Mouse (Mus musculus) lung, postnatal 0 days (tissue): ENCODE results near the gene Zmpste24. TPM values are rescaled to one million over a fixed set of nuclear protein-coding genes. Genes with fewer than 3 reads are reported as not detected.

Source experiments
- ATAC-seq: fragments of 200-750 bp; cut with Nextera tagmentation; 2 replicates; pipeline ENCODE4 v1.8.0; 2017; ENCODE audit warnings: moderate library complexity
- DNase-seq: peaks from one replicate; pipeline ENCODE4 v3.0.0-alpha.2; 2016; ENCODE audit warnings: low spot score
- H3K27ac ChIP-seq: fragments of 300-500 bp; sonication (generic); 2 replicates; pipeline ENCODE4 v1.5.1; 2014; ENCODE audit warnings: antibody characterized with exemption, mild to moderate bottlenecking, low read length, mixed read lengths
- H3K27me3 ChIP-seq: fragments of 300-500 bp; sonication (generic); replicated peaks from 2 replicates; pipeline ENCODE4 v1.6.1; 2014; ENCODE audit warnings: low read length, mixed read lengths; ENCODE audit not compliant: insufficient read depth
- H3K36me3 ChIP-seq: fragments of 300-500 bp; sonication (generic); 2 replicates; pipeline ENCODE4 v1.6.1; 2014; ENCODE audit warnings: low read length, mixed read lengths; ENCODE audit not compliant: insufficient read depth
- H3K4me1 ChIP-seq: fragments of 300-500 bp; sonication (generic); 2 replicates; pipeline ENCODE4 v1.6.1; 2014; ENCODE audit warnings: antibody characterized with exemption, low read depth, low read length, mixed read lengths; ENCODE audit not compliant: insufficient read depth
- H3K4me2 ChIP-seq: fragments of 300-500 bp; sonication (generic); replicated peaks from 2 replicates; pipeline ENCODE4 v1.6.1; 2014; ENCODE audit warnings: low read depth, mild to moderate bottlenecking, low read length, moderate library complexity, mixed read lengths
- H3K4me3 ChIP-seq: fragments of 300-500 bp; sonication (generic); 2 replicates; pipeline ENCODE4 v1.5.1; 2014; ENCODE audit warnings: low read depth, low read length
- H3K9ac ChIP-seq: fragments of 300-500 bp; sonication (generic); replicated peaks from 2 replicates; pipeline ENCODE4 v1.6.1; 2014; ENCODE audit warnings: low read depth, mild to moderate bottlenecking
- H3K9me3 ChIP-seq: fragments of 300-500 bp; sonication (generic); 2 replicates; pipeline ENCODE4 v1.6.1; 2016; ENCODE audit warnings: low read length, mixed read lengths
- CTCF ChIP-seq: IDR thresholded peaks from 2 replicates; pipeline ENCODE4 v1.5.1; 2016; ENCODE audit warnings: antibody characterized with exemption, mild to moderate bottlenecking
- EP300 ChIP-seq: IDR thresholded peaks from 2 replicates; pipeline ENCODE4 v1.6.1; 2016; ENCODE audit warnings: antibody characterized with exemption, mild to moderate bottlenecking, control low read depth
- WGBS: fragments of 180-500 bp; shearing (Covaris S2); extraction: QIAGEN DNeasy Blood & Tissue Kit; methylation state at CpG from one replicate; pipeline ENCODE4 v1.1.7; 2014; 5-methylcytosine and 5-hydroxymethylcytosine counted together
- polyA plus RNA-seq: library from polyadenylated mRNA; unstranded; fragments of >200 nt; fragmentation: Nextera tagmentation; extraction: Ambion mirVana; gene quantifications from 2 replicates; pipeline ENCODE4 v1.2.1, GENCODE M21; 2015

The Zmpste24 gene
- polyA plus RNA-seq, 1 experiment from 2014 or later, result 24.8 TPM

DNA sequence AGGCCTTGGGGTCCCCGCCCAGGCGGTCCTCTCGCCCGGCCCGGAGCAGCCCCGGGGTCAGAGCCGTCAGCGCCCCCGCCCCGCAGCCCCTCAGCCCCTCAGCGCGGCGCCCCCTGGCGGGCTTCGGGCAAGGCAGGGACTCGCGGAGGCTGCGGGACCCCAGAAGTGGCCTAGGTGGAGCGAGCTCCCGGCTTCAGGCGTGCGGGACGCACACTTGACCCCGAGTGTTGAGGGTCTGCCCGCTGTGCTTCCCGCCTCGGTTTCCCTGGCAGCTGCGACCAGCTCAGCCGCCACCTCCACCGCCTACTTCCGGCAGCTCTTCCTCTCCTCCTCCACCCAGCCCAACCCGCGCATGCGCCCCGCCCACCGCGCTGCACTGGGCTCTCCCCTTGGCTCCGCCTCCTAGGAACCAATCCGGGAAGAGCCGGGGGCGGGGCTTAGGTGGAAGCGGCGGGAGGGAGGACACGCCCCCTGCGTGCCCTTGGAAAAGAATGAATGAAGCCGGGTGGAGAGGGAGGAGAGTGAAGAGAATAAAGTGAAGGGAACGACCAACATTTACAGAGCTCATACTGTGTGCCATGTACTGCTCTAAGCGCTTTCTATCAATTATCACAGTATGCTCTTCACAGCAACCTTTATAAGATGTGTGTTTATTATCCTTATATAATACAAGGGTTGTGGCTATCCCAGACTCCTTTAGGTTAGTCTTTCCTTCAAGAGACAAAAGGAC lies 80.9 kb downstream of the Zmpste24 start, which contains the start of gene Smap2:
Gene Smap2 (minus strand): TSS at position 320 of the 730 bp plus-strand sequence.
- TF ChIP-seq CTCF, result peak; percentile 75
- TF ChIP-seq EP300, result no peak
- H3K4me2 ChIP-seq, result peak within 1 kb of the TSS; percentile 98
- peak; percentile 100 for DNase-seq
- H3K4me3 ChIP-seq, result peak within 1 kb of the TSS; percentile 95
- 0 out of 2 replicates have a peak, but pooled peaks cover 4% of the 10 kb centered on the region for H3K4me1 ChIP-seq
- no peaks in the 10 kb centered on the region for H3K9me3 ChIP-seq
- H3K36me3 ChIP-seq, result no peaks in the 10 kb centered on the region
- no peaks in the 10 kb centered on the region for H3K27me3 ChIP-seq
- WGBS, result 1% methylated on average over 27 of the region's 48 CpGs
- H3K27ac ChIP-seq, result peak within 1 kb of the TSS; percentile 74
- peak; percentile 98 for ATAC-seq
- peak within 1 kb of the TSS; percentile 78 for H3K9ac ChIP-seq

DNA sequence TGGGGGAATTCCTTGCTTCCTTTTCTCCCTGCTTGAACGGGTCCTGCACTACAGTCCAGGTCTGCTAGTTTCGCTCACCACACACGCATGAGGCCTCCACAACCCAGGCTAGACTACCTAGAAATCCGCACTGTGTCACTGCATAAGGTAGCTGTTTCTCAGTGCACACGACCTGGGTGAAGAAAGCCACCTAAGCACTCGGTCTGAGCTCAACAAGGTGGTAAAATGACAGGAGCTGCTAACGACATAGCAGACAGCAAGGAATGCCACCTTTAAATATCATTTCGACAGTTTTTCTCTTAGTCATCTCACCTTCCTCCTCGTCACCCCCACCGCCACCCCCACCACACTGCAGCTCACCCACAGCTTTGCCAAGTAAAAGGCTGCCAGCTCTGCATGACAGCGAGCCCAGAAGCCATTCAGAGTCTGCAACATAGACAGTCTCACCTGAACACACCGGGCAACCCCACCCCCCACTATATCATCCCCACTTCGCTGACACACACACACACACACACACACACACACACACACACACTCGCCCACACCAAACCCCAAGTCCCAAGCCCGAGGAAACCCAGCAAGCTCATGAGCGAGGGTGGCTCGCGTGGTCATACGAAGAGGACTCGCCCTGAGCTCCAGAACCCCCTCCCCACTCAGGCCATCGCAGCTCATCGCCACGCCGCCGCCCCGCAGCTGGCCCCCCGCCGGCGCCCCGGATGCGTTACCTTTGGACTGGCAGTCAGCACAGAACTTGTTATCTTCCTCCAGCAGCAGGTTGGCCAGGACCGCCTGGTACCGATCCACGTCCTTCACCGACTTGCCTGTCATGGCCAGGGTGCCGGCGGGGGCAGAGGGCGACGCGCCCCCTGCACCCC lies 81.8 kb downstream of the Zmpste24 start:
- Histone ChIP-seq H3K4me2 (peak overlapping the region; percentile 98), H3K27ac (peak overlapping the region; percentile 74), H3K4me3 (peak overlapping the region; percentile 95), H3K27me3 (no peaks in the 10 kb centered on the region), H3K4me1 (0 out of 2 replicates have a peak, but pooled peaks cover 4% of the 10 kb centered on the region), H3K9ac (peak overlapping the region; percentile 78), H3K36me3 (no peaks in the 10 kb centered on the region), H3K9me3 (no peaks in the 10 kb centered on the region)
- 4% methylated on average over 35 of the region's 40 CpGs for WGBS
- DNase-seq (no peak), ATAC-seq (no peak; the same call in 1 of the 2 replicates)
- no peak for TF ChIP-seq CTCF
- TF ChIP-seq EP300, result no peak

DNA sequence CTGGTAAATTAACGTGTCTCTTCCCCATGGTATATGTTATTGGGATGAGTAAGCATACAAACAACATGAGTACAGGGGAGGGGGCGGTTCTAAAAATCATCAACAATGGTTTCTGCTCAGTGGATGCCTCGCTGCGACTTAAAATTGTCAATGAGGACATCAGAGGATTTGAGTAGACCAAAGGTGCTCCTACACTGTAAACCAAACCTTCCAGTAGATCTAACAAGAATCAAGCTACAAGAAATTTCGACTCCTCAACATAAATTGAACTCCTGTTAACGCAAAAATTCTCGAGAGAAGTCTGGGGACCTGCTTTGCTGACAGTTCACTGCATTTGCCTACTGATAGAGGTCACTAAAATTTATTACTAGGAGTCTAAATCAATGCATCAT lies 82.8 kb downstream of the Zmpste24 start:
- no peaks in the 10 kb centered on the region for H3K9me3 ChIP-seq
- DNase-seq, result no peak
- H3K27ac ChIP-seq, result no peak overlapping the region
- no peaks in the 10 kb centered on the region for H3K36me3 ChIP-seq
- H3K4me3 ChIP-seq, result no peak overlapping the region
- H3K4me1 ChIP-seq, result 0 out of 2 replicates have a peak, but pooled peaks cover 4% of the 10 kb centered on the region
- peak overlapping the region; percentile 98; the same call in 1 of the 2 replicates for H3K4me2 ChIP-seq
- H3K9ac ChIP-seq, result no peak overlapping the region
- no peaks in the 10 kb centered on the region for H3K27me3 ChIP-seq
- ATAC-seq, result no peak
- WGBS, result 72% methylated on average over 7 of the region's 7 CpGs
- TF ChIP-seq EP300, result no peak
- TF ChIP-seq CTCF, result no peak

DNA sequence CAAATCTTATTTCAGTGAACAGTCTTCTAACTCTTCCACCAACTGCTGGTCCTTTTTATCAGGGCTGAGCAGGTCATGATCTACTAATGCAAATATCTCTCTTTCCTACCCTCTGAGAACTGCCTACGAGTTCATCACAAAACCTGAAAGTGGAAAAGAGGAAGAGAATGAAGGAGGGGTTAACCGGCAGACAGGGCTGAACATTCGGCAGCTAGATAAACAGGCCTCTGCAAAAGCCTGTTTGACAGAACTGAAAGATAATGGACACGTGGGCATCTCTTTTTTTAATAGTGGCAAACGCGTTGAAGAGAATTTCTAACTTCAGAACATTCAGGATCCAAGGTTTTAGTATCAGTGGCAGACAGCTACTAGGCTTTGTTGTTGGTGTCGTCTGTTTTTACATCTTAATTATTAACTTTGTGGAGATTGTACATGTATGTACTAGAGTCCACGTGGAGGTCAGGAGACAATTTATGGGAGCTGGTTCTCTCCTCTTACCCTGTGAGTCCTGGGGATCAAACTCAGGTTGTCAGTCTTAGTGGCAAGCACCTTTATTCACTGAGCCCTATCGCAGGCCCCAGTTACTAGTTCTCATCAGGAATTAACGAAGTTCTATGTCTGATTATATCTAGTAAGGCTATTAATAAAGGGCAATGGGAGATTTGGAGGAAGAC lies 83.3 kb downstream of the Zmpste24 start:
- Histone ChIP-seq H3K27me3 (no peaks in the 10 kb centered on the region), H3K36me3 (no peaks in the 10 kb centered on the region), H3K4me2 (no peak overlapping the region; the same call in 1 of the 2 replicates), H3K4me1 (0 out of 2 replicates have a peak, but pooled peaks cover 4% of the 10 kb centered on the region), H3K9me3 (no peaks in the 10 kb centered on the region), H3K4me3 (no peak overlapping the region), H3K9ac (no peak overlapping the region), H3K27ac (no peak overlapping the region)
- no peak for ATAC-seq
- WGBS, result 52% methylated on average over 10 of the region's 10 CpGs
- no peak for TF ChIP-seq EP300
- no peak for TF ChIP-seq CTCF
- DNase-seq, result no peak

DNA sequence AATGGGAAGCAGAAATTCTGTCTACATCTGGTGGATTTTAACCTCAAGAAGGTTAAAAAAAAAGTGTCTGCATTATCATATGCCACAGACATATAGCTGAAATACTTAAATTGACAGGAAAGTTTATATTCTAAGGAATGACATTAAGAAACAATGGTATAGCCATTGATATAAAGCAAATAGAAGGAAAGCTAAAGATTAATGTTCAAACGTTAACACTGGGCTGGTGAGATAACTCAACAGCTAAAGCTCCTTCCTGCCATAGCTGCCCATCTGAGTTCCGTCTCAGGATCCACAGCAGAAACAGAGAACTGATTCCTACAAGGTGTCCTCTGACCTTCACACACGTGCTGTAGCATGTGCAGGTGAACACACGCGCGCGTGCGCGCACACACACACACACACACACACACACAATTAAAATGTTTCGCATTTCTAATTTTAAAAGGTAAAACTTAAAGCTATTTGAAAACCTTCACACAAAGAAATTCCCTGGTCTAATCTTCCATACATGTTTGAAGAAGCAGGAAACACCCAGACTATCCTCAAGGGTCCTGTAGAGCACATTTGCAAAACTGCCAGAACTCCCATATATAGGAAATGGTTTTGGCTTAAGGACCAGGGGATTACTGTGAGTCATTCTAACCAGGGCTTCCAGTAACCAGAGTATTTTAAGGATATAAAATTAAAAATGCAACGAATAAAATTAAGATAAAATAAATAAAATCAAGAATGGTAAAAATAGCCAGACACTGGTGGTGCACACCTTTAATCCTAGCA lies 87.1 kb downstream of the Zmpste24 start:
- 72% methylated on average over 11 of the region's 11 CpGs for WGBS
- TF ChIP-seq CTCF, result no peak
- TF ChIP-seq EP300, result no peak
- no peaks in the 10 kb centered on the region for H3K36me3 ChIP-seq
- DNase-seq, result no peak
- no peak for ATAC-seq
- no peaks in the 10 kb centered on the region for H3K9me3 ChIP-seq
- peaks cover 8% of the 10 kb centered on the region; the same call in 1 of the 2 replicates for H3K4me1 ChIP-seq
- H3K4me2 ChIP-seq, result no peak overlapping the region
- no peak overlapping the region for H3K4me3 ChIP-seq
- H3K27ac ChIP-seq, result no peak overlapping the region
- H3K9ac ChIP-seq, result no peak overlapping the region
- H3K27me3 ChIP-seq, result no peaks in the 10 kb centered on the region

Other genes starting within 250 kb of the Zmpste24 start
- gene Rims3, start 243.4 kb downstream of the Zmpste24 start, polyA plus RNA-seq, result 0.21 and 0.26 TPM in 2 replicates
- gene Exo5, start 173.2 kb downstream of the Zmpste24 start, polyA plus RNA-seq, result 12.6 and 13.1 TPM in 2 replicates
- 6.7 TPM in 2 replicates for gene Zfp69, start 146.5 kb downstream of the Zmpste24 start, polyA plus RNA-seq
- gene Smap2, start 81.0 kb downstream of the Zmpste24 start, polyA plus RNA-seq, result 10.8 and 12.4 TPM in 2 replicates
- gene Col9a2, start 58.9 kb downstream of the Zmpste24 start, polyA plus RNA-seq, result 1.6 and 1.8 TPM in 2 replicates
- gene Tmco2, start 11.0 kb upstream of the Zmpste24 start, polyA plus RNA-seq, result not detected in 2 replicates
- gene Rlf, start 116.8 kb upstream of the Zmpste24 start, polyA plus RNA-seq, result 9.9 and 11.3 TPM in 2 replicates
- gene Gm12888, start 226.7 kb upstream of the Zmpste24 start, polyA plus RNA-seq, result not detected in 2 replicates